Mouse (Mus musculus) embryonic facial prominence, embryonic 10.5 days (tissue): ENCODE data around the gene Casc3. TPM values are rescaled to one million over a fixed set of nuclear protein-coding genes. Genes with fewer than 3 reads are reported as not detected.

Experiments used
- DNase-seq: peaks from one replicate; pipeline ENCODE4 v3.0.0-alpha.2; 2017; ENCODE audit warnings: low spot score
- H3K27ac ChIP-seq: fragments of 300-500 bp; sonication (generic); replicated peaks from 2 replicates; pipeline ENCODE4 v1.5.1; 2016; ENCODE audit warnings: mild to moderate bottlenecking
- H3K27me3 ChIP-seq: fragments of 300-500 bp; sonication (generic); replicated peaks from 2 replicates; pipeline ENCODE4 v1.6.1; 2016; ENCODE audit warnings: low read depth, mild to moderate bottlenecking; ENCODE audit not compliant: poor library complexity, severe bottlenecking
- H3K36me3 ChIP-seq: fragments of 300-500 bp; sonication (generic); replicated peaks from 2 replicates; pipeline ENCODE4 v1.6.1; 2016; ENCODE audit warnings: mild to moderate bottlenecking, moderate library complexity
- H3K4me1 ChIP-seq: fragments of 300-500 bp; sonication (generic); 2 replicates; pipeline ENCODE4 v1.6.1; 2016
- H3K4me3 ChIP-seq: fragments of 300-500 bp; sonication (generic); 2 replicates; pipeline ENCODE4 v1.5.1; 2016; ENCODE audit warnings: mild to moderate bottlenecking, moderate library complexity
- H3K9me3 ChIP-seq: fragments of 300-500 bp; sonication (generic); 2 replicates; pipeline ENCODE4 v1.6.1; 2016; ENCODE audit warnings: mild to moderate bottlenecking
- WGBS: fragments of 180-500 bp; shearing (Covaris S2); methylation state at CpG from one replicate; pipeline ENCODE4 v1.1.7; 2016; 5-methylcytosine and 5-hydroxymethylcytosine counted together
- polyA plus RNA-seq: library from polyadenylated mRNA; unstranded; fragments of >200 nt; fragmentation: Nextera tagmentation; extraction: Ambion mirVana; gene quantifications from 2 replicates; pipeline ENCODE4 v1.2.1, GENCODE M21; 2016

The Casc3 gene
- polyA plus RNA-seq, 1 experiment from 2014 or later: 47.5 TPM

DNA sequence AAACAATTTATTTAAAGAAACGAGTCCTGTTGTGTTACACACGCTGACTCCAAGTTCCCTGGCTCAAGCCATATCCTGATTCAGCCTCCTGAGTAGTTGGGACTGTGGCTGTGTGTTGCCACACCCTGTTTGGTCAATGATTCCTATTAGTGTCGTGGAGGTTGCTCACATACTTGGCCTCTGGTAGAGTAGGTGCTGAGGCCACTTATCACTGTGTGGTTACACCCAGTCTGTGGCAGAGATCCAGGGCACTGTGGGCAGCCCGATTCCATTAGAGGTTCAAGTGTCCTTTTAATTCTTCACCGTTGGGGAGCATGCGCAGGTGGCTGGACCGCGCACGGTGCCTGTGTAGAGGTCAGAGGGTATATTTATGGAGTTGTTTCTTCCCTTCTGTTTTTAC, 69.2 kb downstream of the Casc3 start:
- H3K27ac ChIP-seq: no peak overlapping the region
- peaks cover 66% of the 10 kb centered on the region for H3K36me3 ChIP-seq
- peaks cover 21% of the 10 kb centered on the region for H3K4me1 ChIP-seq
- H3K9me3 ChIP-seq: no peaks in the 10 kb centered on the region
- no peak for DNase-seq
- H3K27me3 ChIP-seq: no peaks in the 10 kb centered on the region
- H3K4me3 ChIP-seq: no peak overlapping the region
- WGBS: 95% methylated on average over 9 of the region's 9 CpGs

- Histone ChIP-seq H3K4me1 (peaks cover 18% of the 10 kb centered on the region), H3K36me3 (peaks cover 60% of the 10 kb centered on the region)
- 79% methylated on average over 9 of the region's 9 CpGs for WGBS
Measured at GRCm38 (mm10) chr11:98877001-98877400, 72.3 kb downstream of the Casc3 start.

More at GRCm38 (mm10) chr11:98877001-98877400, 72.3 kb downstream of the Casc3 start:
- Histone ChIP-seq H3K27me3 (no peaks in the 10 kb centered on the region), H3K27ac (no peak overlapping the region), H3K9me3 (no peaks in the 10 kb centered on the region), H3K4me3 (no peak overlapping the region)
- no peak for DNase-seq

Other genes with a start within 250 kb of the Casc3 start
- gene Ormdl3, start 217.5 kb upstream of the Casc3 start, polyA plus RNA-seq: 56.7 and 57.7 TPM in 2 replicates
- gene Lrrc3c, start 206.6 kb upstream of the Casc3 start, polyA plus RNA-seq: not detected in 2 replicates
- gene Gm12355, start 179.2 kb upstream of the Casc3 start, polyA plus RNA-seq: 1.3 and 2.0 TPM in 2 replicates
- not detected in 2 replicates for gene Gsdma3, start 178.5 kb upstream of the Casc3 start, polyA plus RNA-seq
- gene Gsdma2, start 158.1 kb upstream of the Casc3 start, polyA plus RNA-seq: not detected in 2 replicates
- not detected in 2 replicates for gene Gsdma, start 140.6 kb upstream of the Casc3 start, polyA plus RNA-seq
- 249 and 262 TPM in 2 replicates for gene Psmd3, start 122.4 kb upstream of the Casc3 start, polyA plus RNA-seq
- gene Csf3, start 103.6 kb upstream of the Casc3 start, polyA plus RNA-seq: not detected in 2 replicates
- gene Med24, start 75.5 kb upstream of the Casc3 start, polyA plus RNA-seq: 73.9 and 78.1 TPM in 2 replicates
- 8.8 and 9.1 TPM in 2 replicates for gene Thra, start 64.3 kb upstream of the Casc3 start, polyA plus RNA-seq
- gene Nr1d1, start 29.6 kb upstream of the Casc3 start, polyA plus RNA-seq: 1.1 and 1.8 TPM in 2 replicates
- 23.4 and 23.5 TPM in 2 replicates for gene Msl1, start 9.4 kb upstream of the Casc3 start, polyA plus RNA-seq
- 1.4 and 1.8 TPM in 2 replicates for gene Rapgefl1, start 31.9 kb downstream of the Casc3 start, polyA plus RNA-seq
- 5.0 and 5.4 TPM in 2 replicates for gene Wipf2, start 58.7 kb downstream of the Casc3 start, polyA plus RNA-seq
- 65.1 and 69.1 TPM in 2 replicates for gene Cdc6, start 102.9 kb downstream of the Casc3 start, polyA plus RNA-seq
- 34.0 and 35.6 TPM in 2 replicates for gene Rara, start 122.9 kb downstream of the Casc3 start, polyA plus RNA-seq
- gene Gjd3, start 178.1 kb downstream of the Casc3 start, polyA plus RNA-seq: 0.25 TPM in 1 of 2 replicates, not detected in the other
- 332 and 336 TPM in 2 replicates for gene Top2a, start 219.3 kb downstream of the Casc3 start, polyA plus RNA-seq
- gene Igfbp4, start 236.3 kb downstream of the Casc3 start, polyA plus RNA-seq: 658 and 684 TPM in 2 replicates